Mouse (Mus musculus): ENCODE measurements around the gene Stk38.

Gene Stk38

DNA sequence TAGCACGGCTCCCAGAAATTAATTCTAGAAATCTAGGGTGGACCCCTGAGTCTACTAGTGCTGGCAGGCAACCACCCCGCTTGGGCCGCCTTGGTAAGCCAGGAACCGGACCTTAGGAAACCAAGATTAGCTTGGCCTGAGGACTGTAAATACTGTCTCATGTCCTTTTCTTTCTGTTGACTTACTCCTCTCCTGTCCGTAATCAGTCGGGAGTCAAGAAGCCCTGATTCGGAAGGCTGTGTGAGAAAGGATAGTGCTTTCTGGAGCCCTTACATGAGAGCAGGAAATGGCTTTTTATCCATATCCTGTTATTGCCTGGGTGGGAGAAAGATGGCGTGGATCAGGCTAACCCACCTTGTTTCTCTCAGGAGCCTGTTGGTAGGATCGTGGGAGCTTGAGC lies 54.5 kb downstream of the Stk38 start:
- DNase-seq (ENCODE audit: low spot score in 2 of 2), result no peak

DNA sequence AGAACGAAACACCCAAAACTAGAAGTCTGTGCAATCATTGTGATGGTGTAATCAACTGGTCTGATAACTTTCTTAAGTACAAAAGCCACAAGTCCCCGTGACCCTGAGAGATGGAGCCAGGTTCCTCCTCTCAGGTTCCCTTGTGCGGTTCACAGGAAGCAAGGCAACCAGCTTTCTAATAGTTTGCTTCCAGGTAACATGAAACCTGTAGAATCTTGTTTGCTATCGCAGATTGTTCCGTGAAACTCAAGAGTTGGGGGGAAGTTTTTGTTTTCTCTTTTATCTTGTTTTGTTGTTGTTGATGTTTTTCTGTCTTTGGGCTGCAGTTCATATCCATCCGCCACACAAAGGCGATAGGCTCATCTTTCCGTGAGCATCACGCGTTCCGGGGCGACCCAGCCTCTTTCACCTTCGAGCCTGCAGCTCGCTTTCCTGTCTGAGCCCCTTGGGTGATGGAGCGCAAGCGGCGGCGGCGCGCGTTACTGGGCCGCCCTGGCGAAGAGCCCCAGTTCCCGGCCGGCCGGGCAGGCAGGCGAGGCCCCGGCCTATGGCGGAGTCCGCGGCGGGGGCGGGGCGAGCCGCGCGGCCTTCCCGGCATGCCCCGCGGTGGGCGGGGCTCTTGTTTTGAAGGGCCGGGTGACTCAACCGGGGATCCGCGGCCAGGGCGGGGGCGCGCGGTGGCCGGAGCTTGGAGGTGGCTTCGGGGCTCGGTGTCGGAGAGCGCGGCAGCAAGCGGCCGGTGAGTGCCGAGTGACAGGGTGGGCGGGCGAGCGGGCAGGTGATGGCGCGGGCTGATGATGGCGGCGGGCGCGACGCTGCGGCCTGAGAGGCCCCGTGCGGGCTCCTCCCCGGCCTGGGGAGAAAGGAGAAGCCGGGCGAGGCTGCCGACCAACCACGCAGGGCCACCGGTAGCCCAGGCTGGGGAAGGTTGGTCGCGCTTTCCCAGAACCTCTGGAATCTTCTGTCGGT lies 55.7 kb downstream of the Stk38 start, which contains the start of gene Kctd20:
Kctd20 (plus strand) TSS at position 120 of the 969 bp plus-strand sequence.
- peak; percentile 97 to 99 for DNase-seq (ENCODE audit: low spot score in 2 of 2)

- no peak for DNase-seq (ENCODE audit: low spot score in 2 of 2)
Measured at GRCm38 (mm10) chr17:28950751-28951150, 57.0 kb downstream of the Stk38 start.

GRCm38 (mm10) chr17:28948661-28949060 lies 59.1 kb downstream of the Stk38 start:
- no peak for DNase-seq (ENCODE audit: low spot score in 2 of 2)

DNA sequence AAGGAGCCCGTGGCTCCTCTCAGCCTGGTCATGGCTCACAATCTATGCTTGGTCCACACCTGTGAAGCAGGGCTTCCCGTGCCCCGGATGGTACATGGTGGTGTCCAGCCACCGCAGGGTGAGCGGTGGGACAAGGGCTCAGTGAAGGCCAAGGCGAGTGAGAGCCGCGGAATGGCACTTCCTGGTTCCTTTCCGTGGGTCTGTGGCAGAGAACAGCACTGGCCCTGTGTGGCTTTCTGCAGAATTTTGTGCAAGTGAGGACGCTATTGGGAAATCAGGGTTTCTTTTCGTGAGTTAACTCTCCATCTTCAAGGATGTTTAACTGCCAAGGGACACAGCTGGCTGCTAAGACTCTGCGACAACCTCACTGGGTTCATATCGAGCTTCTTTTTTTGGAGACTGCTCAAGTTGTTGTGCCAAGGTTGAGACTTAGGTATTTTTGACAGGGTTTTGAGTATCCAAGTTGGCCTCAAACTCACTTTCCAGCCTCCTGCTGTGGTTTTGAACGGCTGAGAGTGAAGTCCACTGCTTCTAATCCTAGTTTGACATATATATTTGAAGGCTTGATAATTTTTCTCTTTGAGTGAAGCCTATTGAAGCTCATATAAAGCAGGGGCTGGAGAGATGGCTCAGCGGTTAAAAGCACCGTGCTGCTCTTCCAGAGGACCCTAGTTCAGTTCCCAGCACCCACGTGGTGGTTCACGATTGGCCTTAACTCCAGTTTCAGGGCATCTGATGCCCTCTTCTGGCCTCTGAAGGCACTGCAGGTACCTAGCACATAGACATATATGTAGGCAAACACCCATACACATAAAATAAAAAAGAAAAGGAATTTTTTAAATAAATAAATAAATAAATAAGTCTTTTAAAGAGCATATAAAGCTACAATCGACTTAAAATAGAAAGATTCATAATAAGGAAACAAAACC lies 60.5 kb downstream of the Stk38 start:
- no peak for DNase-seq (ENCODE audit: low spot score in 2 of 2)

DNA sequence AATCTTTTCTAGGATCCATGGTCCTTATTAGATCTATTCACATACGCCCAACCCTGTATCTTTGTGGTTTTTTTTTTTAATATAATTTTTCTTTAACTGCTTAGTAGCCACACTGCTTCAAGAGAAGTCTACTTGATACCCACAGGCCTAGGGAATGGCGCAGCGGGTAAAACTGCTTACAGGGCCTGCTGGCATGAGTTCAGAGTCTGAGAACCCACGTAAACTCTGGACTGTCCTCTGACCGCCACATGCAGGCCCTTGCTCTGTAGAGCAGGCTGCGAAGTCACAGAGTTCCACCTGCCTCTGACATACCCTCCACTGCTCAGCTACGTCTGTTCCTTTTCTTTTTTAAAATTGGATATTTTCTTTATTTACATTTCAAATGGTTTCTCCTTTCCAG lies 63.3 kb downstream of the Stk38 start:
- no peak for DNase-seq (ENCODE audit: low spot score in 2 of 2)

DNA sequence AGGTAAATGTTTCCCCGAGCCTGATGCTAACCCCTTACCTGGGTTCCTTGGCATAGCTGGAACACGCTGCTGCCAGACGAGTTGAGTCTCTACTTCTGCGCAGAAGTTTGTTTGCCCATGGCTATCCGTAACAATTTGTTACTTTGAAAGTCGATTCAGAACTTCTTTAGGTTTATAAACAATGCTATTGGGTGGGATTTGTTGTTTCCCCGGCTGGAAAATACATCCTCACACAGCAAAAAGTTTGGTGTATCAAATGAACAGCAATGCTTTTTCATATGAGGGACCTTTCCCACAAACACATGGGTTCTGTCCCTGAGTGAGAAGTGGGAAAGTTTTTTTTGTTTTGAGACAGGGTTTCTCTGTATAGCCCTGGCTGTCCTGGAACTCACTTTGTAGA lies 64.1 kb downstream of the Stk38 start, which contains the start of gene Pxt1:
Pxt1 (minus strand) TSS at position 101 of the 400 bp plus-strand sequence.
- DNase-seq (ENCODE audit: low spot score in 2 of 2), result no peak

- peak; percentile 73 to 83 for DNase-seq (ENCODE audit: low spot score in 2 of 2)
Measured at GRCm38 (mm10) chr17:28942101-28942500, 65.7 kb downstream of the Stk38 start.

- no peak for DNase-seq (ENCODE audit: low spot score in 2 of 2)
Measured at GRCm38 (mm10) chr17:28940776-28941555, 66.8 kb downstream of the Stk38 start.

DNA sequence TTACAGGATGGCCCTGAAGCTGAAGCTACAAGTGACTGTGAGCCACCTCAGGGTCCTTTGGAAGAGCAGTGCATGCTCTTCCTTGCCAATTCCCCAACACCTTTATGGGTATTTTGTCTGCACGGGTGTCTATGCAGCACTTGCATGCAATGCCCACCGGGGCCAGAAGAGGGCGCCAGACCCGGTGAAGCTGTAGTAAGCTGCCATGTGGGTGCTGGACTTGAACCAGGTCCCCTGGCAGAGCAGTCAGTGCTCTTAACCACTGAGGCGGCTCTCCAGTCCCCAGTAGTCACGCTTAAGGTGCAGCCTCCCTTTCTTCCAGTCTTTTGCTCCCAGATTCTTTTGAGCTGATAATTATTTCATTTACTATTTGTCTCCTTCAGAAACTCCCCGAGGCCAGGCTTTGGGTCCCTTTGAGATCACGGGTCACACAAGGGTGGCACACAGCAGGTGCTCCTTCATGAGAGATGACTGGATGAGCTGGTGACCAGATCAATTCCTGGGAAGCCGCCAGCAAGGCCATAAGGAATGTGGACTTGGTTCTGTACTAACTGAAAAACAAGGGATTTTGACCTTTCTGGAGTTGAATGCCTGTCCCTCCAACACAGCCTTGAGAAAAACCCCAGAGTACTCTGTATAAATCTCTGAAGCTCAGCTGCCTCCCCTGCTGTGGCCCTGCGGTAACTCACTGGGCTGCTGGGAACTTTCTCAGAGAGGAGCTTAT lies 71.0 kb downstream of the Stk38 start:
- DNase-seq (ENCODE audit: low spot score in 2 of 2), result peak; percentile 88 to 96

- peak; percentile 59 to 74 for DNase-seq (ENCODE audit: low spot score in 2 of 2)
Measured at GRCm38 (mm10) chr17:28936133-28936532, 71.7 kb downstream of the Stk38 start.

- peak in 1 of 2 experiments; percentile 58 for DNase-seq (ENCODE audit: low spot score in 2 of 2)
Measured at GRCm38 (mm10) chr17:28934120-28934916, 73.5 kb downstream of the Stk38 start.

DNA sequence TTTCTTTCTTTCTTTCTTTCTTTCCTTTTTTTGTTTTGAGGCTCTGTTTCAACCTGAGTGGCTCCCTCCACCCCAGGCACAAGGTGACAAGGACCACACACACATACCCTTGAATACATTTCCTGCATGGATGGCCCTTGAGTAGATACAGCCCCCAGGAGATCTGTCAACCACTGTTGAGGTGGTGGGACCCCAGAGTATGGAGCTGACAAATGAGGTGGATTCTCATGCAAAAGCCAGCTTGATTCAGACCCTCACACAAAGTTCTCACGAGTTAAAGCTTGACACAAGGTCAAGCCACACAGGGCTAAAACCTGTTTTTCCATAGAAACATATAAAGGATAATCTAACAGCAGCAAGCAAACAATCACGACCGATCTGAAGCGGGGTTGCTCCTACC lies 75.5 kb downstream of the Stk38 start:
- peak in 1 of 2 experiments; percentile 58 for DNase-seq (ENCODE audit: low spot score in 2 of 2)

DNA sequence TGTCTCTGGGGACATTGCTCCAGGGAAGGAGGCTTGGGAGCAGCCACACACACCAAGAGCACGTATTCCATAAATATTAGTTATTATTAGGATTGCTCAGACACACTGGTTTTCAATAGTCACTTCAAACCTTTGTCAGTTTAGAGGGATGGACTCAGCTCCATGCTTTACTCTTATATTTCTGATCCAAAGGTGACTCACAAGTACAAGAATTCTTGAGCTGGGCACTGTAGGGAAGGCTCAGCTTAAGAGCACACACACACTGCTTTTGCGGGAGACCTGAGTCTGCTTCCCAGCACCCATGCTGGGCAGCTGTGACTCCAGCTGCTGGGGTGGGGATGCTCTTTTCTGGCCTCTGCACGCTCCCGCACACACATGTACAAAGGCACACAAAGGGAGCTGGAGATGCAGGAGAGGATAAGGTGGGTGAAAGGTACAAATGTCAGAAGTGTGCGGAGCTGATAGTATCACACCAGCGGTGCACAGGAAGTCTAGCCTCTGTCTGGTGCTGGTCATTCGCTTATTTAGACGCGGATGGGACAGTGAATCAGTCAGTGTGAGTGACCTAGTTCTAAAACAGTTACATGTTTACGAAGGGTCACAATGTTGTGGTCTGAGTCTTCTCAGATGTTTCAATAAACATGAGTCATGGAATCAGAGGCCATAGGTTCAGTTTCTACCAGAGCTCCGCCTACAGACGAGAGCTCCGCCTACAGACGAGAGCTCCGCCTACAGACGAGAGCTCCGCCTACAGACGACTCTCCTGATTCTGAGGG lies 76.2 kb downstream of the Stk38 start:
- DNase-seq (ENCODE audit: low spot score in 2 of 2), result peak in 1 of 2 experiments; percentile 61

DNA sequence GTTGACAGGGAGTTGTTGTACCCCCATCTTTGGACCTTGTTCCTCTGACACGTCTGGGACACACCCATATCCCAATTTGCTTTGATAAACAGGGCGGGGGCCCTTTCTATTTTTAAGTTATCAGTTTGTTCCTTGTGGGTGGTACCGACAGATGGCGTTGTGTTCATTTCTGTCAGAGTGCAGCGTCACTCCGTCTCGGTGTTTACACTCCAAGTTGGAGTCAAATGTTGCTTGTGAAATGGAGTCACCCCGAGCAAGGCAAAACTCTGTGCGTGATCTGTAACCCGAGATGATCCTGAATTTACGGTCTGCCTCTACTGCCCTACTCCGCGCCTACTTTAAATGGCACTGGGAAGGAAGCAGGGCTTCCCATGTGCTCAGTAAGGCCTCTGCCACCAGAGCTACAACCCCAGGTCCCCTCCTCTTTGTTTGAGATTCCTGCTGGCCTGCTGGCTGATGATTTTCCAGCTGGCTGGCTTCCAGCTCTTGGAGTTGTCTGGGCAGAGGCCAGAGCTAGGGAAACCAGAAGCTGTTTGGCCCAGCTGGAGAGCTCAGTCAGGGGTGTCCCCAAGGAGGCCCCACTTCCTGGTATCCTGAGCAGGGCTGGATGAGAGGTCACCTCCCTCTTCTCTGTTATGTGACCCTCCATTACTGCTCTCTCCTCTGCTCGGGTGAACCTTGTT lies 77.3 kb downstream of the Stk38 start:
- peak; percentile 83 to 88 for DNase-seq (ENCODE audit: low spot score in 2 of 2)

- peak in 1 of 2 experiments; percentile 61 for DNase-seq (ENCODE audit: low spot score in 2 of 2)
Measured at GRCm38 (mm10) chr17:28929369-28929768, 78.4 kb downstream of the Stk38 start.

DNA sequence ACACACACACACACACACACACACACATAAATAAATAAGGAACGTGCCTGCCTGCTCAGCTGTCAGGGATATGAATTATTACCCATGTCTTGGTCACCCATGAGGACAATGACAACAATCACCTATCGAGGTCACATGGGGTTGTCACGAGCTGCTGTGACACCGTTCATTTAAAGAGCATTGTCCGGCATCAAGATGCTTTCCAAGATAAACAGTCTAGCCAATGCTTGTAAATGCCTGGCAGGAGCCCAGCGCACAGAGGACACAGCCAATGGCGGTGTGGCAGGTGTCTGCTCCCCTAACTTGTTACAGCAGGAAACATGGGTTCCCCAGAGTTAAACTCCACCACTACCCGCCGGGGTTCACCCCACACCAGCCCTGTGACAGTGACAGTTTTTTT lies 79.8 kb downstream of the Stk38 start:
- DNase-seq (ENCODE audit: low spot score in 2 of 2), result peak in 1 of 2 experiments; percentile 59
